Mouse (Mus musculus) G1E-ER4 (cell line): Measurements from ENCODE around the gene Srr. TPM values are rescaled to one million over a fixed set of nuclear protein-coding genes. Genes with fewer than 3 reads are reported as not detected.

Source experiments
- GATA1 ChIP-seq: IDR thresholded peaks from one replicate; pipeline ENCODE4 v1.8.0; 2012; ENCODE audit warnings: low read length, inconsistent platforms
- polyA plus RNA-seq: library from polyadenylated mRNA; stranded (reverse); fragments of >175 nt; gene quantifications from 2 replicates; pipeline ENCODE4 v1.2.3, GENCODE M21; 2012

Srr gene
- polyA plus RNA-seq, result 1.6 and 2.0 TPM in 2 replicates

DNA sequence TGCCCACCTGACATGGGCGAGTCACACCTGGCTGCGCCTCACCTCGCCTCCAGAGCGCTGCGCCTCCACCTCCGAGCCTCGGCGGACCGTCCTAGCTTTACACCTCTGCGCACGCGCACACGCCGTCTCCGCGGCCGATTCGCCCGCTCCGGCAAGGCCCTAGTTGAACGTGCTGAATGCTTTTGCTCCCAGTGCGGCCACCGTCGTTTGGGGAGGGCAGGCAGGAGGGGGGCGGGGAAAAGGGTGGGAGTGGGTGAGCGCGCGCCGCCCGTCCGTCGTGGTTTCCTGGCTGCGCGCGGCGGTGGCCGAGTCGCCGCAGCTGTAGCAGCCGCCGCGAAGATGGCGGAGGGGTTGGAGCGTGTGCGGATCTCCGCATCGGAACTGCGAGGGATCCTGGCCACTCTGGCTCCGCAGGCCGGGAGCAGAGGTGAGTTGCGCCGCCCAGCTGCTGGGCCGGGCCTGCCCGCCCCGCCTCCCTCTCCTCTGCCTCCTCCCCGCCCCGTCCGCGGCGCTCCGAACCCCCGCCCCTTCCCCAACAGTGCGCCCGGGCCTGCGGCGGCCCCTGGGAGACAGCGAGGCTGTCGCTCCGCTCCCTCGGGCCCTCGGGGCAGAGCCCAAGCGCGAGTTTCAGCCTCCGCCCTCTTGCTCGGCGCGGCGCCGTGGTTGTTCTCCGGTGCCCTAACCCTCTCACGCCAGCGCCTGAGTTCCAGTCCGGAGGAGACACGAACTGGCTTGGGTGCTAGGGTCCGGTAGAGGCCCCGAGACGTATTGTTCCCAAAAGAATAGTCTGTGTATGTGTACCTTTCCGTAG, at the start of gene Srr, which contains the start of gene Smg6:
Srr (minus strand) TSS at position 372 of the 811 bp plus-strand sequence.
Smg6 (plus strand) TSS at position 247 of the 811 bp plus-strand sequence.
- TF ChIP-seq GATA1, result no peak

DNA sequence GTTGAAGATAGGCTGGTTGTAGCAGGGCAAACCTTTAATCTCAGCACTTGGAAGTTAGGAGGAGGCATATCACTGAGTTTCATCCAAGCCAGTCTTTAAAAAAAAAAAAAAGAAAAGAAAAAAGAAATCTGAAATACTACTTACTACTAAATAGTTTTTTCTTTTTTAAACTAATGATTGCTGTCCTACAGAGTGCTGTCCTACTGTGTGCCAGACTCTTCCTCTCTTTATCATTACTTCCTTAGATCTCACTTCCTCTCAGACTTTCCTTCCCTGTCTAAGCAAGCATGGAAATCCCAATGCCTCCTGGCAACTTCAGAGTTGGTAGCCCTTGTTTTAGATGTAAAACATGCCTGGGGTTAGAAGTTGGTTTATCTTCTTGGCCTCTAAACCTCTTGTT, 48.9 kb upstream of the Srr start:
- no peak for TF ChIP-seq GATA1

DNA sequence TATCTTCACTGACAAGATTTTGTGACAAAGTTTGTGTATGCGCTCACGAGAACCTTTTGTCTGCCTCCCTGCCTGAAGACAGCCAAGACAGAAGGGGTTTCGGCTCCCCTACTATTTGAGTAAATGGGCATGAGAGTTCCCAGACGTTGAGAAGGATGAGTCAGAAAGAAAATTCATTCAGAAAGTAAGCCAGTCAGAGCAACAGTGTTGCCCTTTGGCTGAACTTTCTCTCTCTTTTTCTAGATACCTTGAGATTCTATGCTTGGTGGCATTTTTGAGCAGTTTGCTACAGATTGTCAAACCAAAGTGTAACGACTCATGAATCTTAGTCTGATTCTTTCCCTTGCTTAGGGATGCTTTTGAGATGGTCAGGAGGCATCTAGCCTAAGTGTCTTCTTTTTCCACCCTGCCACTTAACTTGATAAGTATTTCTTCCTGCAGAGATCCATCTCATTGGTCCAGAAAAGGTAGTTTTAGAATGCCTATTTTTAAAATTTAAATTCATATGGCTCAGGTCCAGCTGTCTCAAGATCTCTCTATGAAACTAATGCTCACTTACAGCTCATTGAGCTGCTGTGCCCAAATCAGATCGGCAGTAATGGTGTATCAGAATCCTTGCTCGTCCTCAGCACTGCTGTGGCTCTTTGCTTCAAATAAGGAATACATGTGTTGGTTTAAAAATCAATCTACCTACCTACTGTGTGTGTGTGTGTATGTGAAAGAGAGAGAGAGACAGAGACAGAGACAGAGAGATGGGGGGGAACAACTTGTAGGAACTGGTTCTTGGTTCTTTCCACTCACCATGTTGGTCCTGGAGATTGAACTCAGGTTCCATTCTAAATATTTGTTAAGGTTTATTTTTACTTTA, 47.8 kb upstream of the Srr start:
- TF ChIP-seq GATA1, result no peak

DNA sequence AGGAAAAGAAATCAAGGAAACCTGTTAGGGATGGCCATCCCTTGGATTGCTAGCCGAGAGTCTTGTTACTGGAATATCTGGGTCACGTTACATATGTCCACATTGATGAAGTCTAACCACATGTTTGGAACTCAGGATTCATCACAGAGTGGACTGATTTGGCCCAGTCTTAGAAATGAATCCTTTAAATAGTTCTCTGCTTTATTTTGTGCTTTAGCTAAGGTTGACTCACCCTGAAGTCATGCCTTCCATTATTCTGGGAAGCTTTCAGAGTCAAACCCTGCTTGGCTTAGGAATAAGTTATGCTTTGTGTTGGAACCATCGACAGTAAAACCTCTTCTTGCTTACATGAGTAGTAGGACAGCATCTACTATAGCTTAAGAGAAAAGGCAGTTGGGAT, 39.8 kb upstream of the Srr start:
- no peak for TF ChIP-seq GATA1

DNA sequence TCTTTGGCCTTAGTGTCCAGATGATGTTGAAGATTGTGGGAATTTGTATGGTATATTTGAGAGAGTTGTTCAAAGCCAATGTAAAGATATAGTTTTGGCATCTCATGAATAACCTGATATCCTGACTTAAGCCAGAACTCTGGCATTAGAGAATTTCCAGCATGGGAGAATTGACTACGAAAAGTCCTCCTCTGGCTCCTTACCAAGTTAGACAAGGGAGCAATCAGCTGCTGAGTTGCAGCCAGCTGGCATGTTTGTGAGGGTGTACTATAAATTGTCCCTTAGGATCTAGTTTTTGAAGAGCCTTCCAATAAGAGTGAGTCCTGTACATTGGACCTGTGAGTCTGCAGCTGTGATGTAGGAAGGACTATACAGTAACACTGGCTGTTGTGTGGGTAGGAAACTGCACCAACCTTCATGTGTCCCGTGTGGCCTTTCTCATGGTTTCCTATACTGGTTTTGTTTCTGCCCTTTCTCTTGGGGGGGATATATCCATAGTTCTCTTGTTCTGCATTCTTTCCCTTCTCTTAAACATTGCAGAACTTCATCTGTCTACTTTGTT, 37.2 kb upstream of the Srr start:
- TF ChIP-seq GATA1, result no peak

DNA sequence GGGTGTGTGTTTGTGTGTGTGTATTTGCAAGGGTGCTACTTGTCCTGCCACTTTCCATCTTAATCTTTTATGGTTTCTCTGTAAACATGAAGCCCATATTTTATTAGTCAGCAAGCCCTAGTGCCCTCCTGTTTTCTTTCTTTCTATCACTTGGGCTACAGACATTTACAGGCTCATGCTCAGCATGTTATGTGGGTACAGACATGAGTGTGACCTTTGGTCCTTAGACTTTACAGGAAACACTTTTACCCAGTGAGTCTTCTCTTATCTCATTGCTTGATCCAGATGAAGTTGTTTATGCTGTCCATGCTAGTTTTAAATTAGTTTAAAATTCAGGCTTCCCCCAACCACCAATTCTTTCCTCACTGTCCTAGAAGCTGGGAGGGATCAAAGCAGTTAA, 36.2 kb upstream of the Srr start:
- no peak for TF ChIP-seq GATA1

DNA sequence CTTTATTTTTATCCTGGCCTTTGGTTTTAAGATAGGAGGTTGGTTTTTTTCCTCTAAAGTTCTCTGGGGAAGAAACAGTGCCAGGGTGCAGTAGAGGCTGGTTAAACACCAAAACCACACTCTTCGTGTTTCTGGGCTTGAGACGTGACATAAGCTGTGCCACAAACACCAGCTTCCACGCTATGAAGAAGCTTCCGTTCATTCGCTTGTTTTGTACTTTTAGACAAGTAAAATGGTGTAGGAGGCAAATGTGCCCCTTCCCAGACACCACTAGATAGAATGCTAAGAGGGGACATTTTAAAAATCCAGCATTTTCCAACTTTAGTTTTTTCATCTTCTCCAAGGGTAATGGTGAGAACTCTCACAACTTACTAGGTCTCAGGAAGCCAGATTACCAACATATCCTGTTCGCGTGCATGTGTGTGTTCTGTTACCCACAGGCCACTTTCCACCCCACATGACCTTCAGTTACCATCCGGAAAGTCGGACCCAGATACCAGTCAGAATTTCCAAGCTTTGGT, 34.3 kb upstream of the Srr start:
- no peak for TF ChIP-seq GATA1

DNA sequence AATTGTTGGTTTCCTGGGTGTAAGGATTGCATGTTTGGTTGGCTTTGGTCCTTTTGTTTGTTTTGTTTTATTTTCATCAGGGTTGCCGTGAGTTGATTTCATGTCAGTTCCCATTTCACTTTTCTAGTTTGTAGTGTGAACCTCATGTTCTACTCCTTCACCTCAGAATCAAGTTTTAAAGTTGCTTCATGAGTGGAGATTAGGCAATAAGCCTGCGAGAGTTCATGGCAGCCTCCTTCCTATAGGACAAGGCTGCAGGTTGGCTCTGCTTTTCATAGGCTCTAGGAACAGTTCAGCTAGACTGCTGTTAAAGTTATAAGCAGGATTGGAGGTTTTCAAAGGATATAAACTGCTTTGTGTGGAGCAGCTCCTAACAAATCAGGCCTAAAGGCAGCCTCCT, 33.8 kb upstream of the Srr start:
- TF ChIP-seq GATA1, result no peak

DNA sequence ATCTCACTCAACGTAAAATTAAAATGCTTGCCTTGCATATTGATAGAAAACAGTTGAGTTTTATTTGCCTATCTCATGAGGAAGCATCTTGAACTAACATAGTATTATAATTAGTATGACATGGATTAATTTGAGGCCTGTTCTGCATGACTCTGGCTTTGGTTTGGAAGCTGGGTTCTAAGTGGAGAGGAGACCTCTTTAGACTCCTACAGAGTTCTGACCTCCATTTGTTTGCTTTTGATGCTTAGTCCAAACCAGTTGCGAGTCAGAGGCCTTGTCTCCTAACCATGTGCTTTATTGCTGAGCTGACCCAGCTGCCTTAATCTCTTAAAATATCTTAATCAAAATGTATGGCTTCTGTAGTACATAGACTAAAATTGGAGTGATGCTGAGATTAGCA, 31.9 kb upstream of the Srr start:
- no peak for TF ChIP-seq GATA1

DNA sequence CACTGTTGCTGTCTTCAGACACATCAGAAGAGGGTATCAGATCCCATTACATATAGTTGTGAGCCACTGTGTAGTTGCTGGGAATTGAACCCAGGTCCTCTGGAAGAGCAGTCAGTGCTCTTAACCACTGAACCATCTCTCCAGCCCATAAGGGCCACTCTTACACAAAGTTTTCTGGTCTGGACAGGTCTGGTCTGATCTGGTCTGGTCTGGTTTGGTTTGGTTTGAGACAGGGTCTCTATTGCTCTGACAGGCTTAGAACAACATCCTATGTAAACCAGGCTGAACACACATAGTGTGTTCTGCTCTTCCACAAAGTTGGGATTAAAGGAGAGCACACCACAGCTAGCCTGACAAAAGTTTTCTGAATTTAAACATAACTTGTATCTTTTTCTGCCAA, 30.3 kb upstream of the Srr start:
- TF ChIP-seq GATA1, result no peak

DNA sequence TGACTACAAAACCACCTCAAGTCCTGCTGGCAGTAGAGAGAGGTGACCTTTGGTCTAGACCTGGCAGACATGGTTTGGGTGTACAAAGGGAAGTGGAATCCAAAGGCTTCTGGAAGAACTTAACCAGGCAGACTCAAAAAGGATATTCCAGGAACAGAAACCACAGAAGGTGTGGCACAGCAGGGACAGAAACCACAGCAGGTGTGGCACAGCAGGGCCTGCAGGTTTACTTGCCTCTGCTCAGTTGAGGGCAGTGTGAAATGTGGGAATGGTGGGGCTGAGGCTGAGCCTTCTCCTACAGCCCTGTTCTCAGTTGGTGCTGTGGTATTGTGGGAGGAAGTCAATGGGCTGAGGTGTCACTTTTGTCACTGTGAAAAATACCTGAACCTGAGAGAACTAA, 29.2 kb upstream of the Srr start:
- TF ChIP-seq GATA1, result no peak

DNA sequence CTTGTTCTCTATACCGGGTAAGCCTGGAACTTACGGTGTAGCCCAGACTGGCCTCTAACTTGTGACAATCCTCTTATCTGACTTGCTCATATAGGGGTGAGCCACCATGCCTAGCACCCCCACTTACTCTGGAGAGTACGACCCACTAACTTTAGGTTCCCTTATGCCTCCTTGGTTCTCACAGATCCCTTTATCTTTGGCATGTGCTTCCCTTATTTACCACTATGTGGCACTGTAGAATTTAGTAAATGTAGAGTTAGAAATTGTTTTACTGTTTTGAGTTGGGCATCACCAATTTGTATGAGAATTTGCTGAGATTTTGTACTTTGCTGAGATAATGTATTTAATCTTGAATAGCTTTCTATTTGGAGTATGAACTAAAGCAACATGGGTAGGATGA, 20.6 kb upstream of the Srr start:
- no peak for TF ChIP-seq GATA1

DNA sequence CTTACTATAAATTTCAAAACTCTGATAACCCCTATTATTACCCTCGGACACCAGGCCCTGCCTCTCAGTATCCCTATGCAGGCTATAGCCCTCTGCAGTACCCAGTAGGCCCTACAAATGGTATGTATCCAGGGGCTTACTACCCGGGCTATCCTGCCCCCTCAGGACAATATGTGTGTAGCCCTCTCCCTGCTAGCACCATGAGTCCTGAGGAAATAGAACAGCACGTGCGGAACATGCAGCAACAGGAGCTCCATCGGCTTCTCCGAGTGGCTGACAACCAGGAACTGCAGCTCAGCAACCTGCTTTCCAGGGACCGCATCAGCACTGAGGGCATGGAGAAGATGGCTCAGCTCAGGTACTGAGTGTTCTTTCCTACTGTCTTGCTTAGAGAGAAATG, 4.6 kb upstream of the Srr start:
- no peak for TF ChIP-seq GATA1

DNA sequence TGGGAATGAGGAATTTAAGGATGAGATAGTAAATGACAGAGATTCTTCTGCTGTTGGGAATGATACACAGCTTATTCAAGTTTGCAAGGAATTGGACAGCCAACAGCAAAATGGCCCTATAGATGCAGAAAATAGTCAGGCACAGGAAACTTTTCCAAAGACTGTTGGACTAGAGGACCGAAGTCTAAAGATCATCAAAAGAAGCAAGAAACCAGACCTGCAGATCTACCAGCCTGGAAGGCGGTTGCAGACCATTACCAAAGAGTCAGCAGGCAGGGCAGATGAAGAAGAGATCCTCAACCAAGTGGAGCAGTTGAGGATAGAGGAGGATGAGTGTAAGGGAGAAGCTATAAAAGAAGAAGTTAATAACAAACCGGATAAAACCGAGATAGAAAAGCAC, 3.4 kb upstream of the Srr start:
- TF ChIP-seq GATA1, result no peak

DNA sequence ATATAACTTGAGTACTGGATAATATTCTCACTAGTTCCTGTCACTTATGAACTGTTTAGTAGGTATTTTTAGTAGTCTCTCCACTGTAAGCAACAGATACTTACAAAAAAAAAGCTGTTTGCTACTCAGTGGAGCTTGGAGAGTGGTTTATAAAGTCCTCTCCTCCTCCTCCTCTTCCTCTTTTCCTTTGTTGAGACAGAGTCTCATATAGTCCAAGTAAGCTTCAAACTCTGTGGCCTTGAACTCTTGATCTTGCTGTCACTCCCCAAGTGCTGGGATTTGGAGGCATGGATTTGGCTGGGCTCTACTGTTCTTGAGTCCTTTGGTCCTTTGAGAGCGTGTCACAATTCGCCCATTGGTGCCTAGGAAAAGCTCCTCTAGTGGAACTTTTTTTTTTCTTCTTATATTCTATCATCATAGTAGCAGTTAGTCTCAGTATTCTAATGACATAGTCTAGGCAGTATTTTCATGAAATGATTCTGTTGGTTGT, 1.5 kb upstream of the Srr start:
- no peak for TF ChIP-seq GATA1
